Mouse (Mus musculus) liver, adult 2 months (tissue): ENCODE measurements at regions not wholly inside any gene's neighbourhood (a gene's known extent, or its start where the extent isn't known, plus 50 kb on each side); places are given as distances from the start of the nearest gene placed in this dataset.

Experiments
- CTCF ChIP-seq: fragments of 200-500 bp; IDR thresholded peaks from 2 replicates; pipeline ENCODE4 v1.5.1; 2011; ENCODE audit warnings: low read depth, low read length, control low read depth
- POLR2A ChIP-seq: fragments of 200-500 bp; IDR thresholded peaks from 2 replicates; pipeline ENCODE4 v1.6.1; 2011; ENCODE audit warnings: low read length, control low read depth; ENCODE audit not compliant: insufficient read depth; ENCODE audit errors: extremely low read depth

DNA sequence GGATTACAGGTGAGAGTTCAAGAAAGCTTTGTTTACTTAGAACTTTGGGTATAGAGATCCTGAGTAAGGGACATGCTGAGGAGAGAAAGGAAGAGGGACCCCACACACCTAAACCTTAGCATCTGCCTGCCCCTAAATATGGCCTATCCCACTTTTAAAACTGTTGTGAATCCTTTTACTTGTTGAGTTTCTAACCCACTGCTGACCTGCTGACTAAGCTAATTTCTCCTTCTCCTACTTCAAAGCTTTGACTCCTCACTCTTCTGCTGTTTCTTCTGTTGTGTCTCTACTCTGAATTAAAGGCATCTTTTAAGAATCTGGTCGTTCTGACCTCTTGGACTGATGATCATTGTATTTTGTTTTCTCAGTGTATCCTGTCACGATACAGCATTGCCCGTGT, 118.4 kb upstream of the Tars start:
- TF ChIP-seq CTCF (no peak), POLR2A (no peak)
